Mouse (Mus musculus) forebrain, embryonic 11.5 days (tissue): ENCODE results near the gene Heatr4. TPM values are rescaled to one million over a fixed set of nuclear protein-coding genes. Genes with fewer than 3 reads are reported as not detected.

Source experiments
- polyA plus RNA-seq: library from polyadenylated mRNA; unstranded; fragments of >200 nt; fragmentation: Nextera tagmentation; extraction: Ambion mirVana; gene quantifications from 2 replicates; pipeline ENCODE4 v1.2.1, GENCODE M21; 2014

Gene Heatr4
- polyA plus RNA-seq, 1 experiment from 2014 or later: not detected

Other genes starting within 250 kb of the Heatr4 start
- gene Papln, start 221.2 kb downstream of the Heatr4 start, polyA plus RNA-seq: 0.04 and 0.05 TPM in 2 replicates
- 33.3 and 34.4 TPM in 2 replicates for gene Numb, start 62.9 kb downstream of the Heatr4 start, polyA plus RNA-seq
- 18.0 and 20.0 TPM in 2 replicates for gene Riox1, start 34.2 kb downstream of the Heatr4 start, polyA plus RNA-seq
- 12.2 and 12.7 TPM in 2 replicates for gene Acot2, start 3.0 kb upstream of the Heatr4 start, polyA plus RNA-seq
- 34.1 and 42.7 TPM in 2 replicates for gene Acot1, start 24.6 kb upstream of the Heatr4 start, polyA plus RNA-seq
- 0.31 TPM in 1 of 2 replicates, not detected in the other for gene Acot4, start 53.5 kb upstream of the Heatr4 start, polyA plus RNA-seq
- gene Gm49366, start 54.1 kb upstream of the Heatr4 start, polyA plus RNA-seq: not detected in 2 replicates
- 0.23 and 0.25 TPM in 2 replicates for gene Acot3, start 67.3 kb upstream of the Heatr4 start, polyA plus RNA-seq
- not detected in 2 replicates for gene Acot5, start 84.5 kb upstream of the Heatr4 start, polyA plus RNA-seq
- 1.5 and 1.8 TPM in 2 replicates for gene Acot6, start 115.8 kb upstream of the Heatr4 start, polyA plus RNA-seq
- gene Dnal1, start 129.5 kb upstream of the Heatr4 start, polyA plus RNA-seq: 6.1 and 6.8 TPM in 2 replicates
- gene Pnma1, start 163.6 kb upstream of the Heatr4 start, polyA plus RNA-seq: 1.9 and 2.8 TPM in 2 replicates
- gene Elmsan1, start 234.0 kb upstream of the Heatr4 start, polyA plus RNA-seq: 7.6 and 9.6 TPM in 2 replicates